Mouse (Mus musculus): Measurements from ENCODE around the gene Ddx43.

The Ddx43 gene

GRCm38 (mm10) chr9:78442579-78443392, 47.2 kb downstream of the Ddx43 start, which contains the start of gene Cgas:
Gene Cgas, minus strand, starts transcription at chr9:78443237.
- no peak for DNase-seq (ENCODE audit: low read depth, low spot score)

- DNase-seq (ENCODE audit: low read depth, low spot score), result no peak
Observed at GRCm38 (mm10) chr9:78447606-78447972, 52.0 kb downstream of the Ddx43 start.

- DNase-seq (ENCODE audit: low read depth, low spot score), result peak; percentile 78
Observed at GRCm38 (mm10) chr9:78447973-78448873, 52.6 kb downstream of the Ddx43 start, which contains the start of the genes Mto1 and Gm17324. Gene Mto1, plus strand, starts transcription at chr9:78448208. Gene Gm17324, minus strand, starts transcription at chr9:78448786.

GRCm38 (mm10) chr9:78450404-78450803, 54.8 kb downstream of the Ddx43 start:
- DNase-seq (ENCODE audit: low read depth, low spot score), result no peak

GRCm38 (mm10) chr9:78451382-78451781, 55.8 kb downstream of the Ddx43 start:
- no peak for DNase-seq (ENCODE audit: low read depth, low spot score)

- DNase-seq (ENCODE audit: low read depth, low spot score), result no peak
Observed at GRCm38 (mm10) chr9:78457026-78457425, 61.4 kb downstream of the Ddx43 start.

- DNase-seq (ENCODE audit: low read depth, low spot score), result no peak
Observed at GRCm38 (mm10) chr9:78463337-78463736, 67.8 kb downstream of the Ddx43 start.

GRCm38 (mm10) chr9:78465725-78466124, 70.1 kb downstream of the Ddx43 start:
- no peak for DNase-seq (ENCODE audit: low read depth, low spot score)
